Mouse (Mus musculus) left cerebral cortex, adult 18-20 months (tissue): ENCODE measurements around the gene Olfr1493-ps1. TPM values are rescaled to one million over a fixed set of nuclear protein-coding genes. Genes with fewer than 3 reads are reported as not detected.

ENCODE experiments used
- DNase-seq, 2 experiments: peaks; one replicate each; pipeline ENCODE4 v3.0.0; 2021 to 2022; ENCODE audit warnings: low spot score in 2 of 2, mixed read lengths in 1 of 2
- long read RNA-seq, 2 experiments: library from polyadenylated mRNA; stranded (forward); transcript quantifications; one replicate each; pipeline ENCODE4 v2.0.0; 2021
- total RNA-seq, 2 experiments: library from RNA; stranded (reverse); gene quantifications; 2 replicates each; pipeline ENCODE4 v1.2.3; 2021

The Olfr1493-ps1 gene
- total RNA-seq: not detected
- long read RNA-seq, experiment 1: 0 reads
- long read RNA-seq, experiment 2: 0 reads

DNA sequence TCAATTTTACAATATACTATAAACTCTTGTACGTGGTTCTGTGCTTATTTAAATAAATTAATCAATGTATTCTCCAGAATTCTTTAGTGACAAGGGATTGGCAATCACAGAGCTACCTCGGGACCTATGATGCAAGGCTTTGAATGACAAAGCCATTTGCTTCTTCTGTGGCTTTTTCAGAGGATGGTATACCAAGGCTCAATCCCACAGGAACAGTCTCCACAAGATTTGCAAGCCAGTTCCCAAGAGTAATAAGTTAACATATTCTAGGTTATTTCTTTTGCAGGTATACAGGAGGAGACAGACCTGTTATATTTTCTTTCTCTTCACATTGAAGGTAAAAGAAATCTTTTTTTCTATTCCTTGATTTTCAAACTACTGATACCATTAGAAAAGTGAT is at the start of gene Olfr1493-ps1:
Olfr1493-ps1 (plus strand) TSS at position 301 of the 400 bp plus-strand sequence.
- DNase-seq: no peak

DNA sequence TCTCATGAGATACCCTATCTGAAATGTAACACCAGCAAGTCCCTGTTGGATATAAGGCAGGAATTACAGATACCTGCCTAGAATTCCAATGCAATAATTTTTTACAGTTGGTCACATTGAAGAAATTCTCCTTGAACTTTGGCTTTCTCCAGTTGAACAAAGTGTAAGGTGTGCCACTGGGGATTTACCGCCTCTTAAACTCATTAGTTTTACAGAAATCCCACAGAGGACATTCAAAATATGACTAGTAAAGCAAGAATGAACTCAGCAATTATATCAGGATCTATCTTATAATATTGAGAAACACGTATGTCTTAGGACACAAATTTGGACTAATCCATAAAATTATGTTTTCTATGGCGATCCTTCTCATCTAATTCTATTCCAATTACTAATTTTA is 26.1 kb upstream of the Olfr1493-ps1 start, which contains the start of gene Olfr1491:
Olfr1491 (plus strand) TSS at position 301 of the 400 bp plus-strand sequence.
- DNase-seq: no peak

DNA sequence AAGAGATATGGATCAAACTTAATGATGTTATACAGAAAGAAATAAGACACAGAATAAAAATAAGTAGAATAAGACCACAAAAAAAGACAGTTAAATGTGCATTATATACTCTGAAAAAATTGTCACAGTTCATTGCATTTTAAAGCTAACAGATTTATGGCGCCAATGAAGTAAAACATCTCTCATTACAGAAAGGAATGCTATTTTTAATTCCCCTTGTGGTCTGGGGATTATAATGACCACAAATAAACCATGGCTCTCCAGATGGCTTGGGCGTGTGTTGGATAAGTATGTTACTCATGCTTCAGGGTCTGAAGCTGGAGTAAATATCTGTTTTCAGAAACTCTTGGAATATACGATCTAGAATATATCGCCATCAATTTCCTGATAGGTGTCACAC is 16.4 kb downstream of the Olfr1493-ps1 start, which contains the start of gene Olfr1494:
Olfr1494 (plus strand) TSS at position 301 of the 400 bp plus-strand sequence.
- no peak for DNase-seq

DNA sequence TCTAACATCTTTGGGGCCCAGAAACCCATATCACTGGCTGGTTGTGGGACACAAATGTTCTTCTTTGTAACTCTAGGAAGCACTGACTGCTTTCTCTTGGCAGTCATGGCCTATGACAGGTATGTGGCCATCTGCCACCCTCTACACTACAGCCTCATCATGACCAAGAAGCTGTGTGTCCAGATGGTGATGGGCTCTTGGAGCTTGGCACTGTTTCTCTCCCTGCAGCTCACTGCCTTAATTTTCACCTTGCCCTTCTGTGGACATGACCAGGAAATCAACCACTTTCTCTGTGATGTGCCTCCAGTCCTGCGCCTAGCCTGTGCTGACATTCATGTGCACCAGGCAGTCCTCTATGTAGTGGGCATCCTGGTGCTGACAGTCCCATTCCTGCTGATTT is 26.3 kb downstream of the Olfr1493-ps1 start:
- DNase-seq: no peak

DNA sequence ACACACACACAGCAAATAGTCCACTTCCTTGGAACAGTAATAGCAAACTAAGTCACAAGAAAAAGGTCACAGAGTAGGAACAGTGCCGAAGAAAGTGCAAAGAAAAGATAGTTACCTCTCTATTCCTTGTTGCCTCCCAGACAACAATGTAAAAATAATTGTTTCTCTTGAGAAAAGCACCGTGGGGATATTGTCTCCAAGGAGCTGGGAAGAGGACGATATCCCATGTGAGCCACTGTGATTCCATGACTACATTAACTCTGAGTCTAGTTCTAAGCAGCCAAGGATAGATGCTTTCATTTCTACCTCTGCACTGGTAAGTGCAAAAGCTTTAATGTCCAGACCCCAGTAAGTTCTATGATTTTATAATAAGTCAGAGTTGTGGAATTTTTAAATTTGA is 41.2 kb downstream of the Olfr1493-ps1 start, which contains the start of gene Olfr1495:
Olfr1495 (plus strand) TSS at position 301 of the 400 bp plus-strand sequence.
- DNase-seq: no peak

DNA sequence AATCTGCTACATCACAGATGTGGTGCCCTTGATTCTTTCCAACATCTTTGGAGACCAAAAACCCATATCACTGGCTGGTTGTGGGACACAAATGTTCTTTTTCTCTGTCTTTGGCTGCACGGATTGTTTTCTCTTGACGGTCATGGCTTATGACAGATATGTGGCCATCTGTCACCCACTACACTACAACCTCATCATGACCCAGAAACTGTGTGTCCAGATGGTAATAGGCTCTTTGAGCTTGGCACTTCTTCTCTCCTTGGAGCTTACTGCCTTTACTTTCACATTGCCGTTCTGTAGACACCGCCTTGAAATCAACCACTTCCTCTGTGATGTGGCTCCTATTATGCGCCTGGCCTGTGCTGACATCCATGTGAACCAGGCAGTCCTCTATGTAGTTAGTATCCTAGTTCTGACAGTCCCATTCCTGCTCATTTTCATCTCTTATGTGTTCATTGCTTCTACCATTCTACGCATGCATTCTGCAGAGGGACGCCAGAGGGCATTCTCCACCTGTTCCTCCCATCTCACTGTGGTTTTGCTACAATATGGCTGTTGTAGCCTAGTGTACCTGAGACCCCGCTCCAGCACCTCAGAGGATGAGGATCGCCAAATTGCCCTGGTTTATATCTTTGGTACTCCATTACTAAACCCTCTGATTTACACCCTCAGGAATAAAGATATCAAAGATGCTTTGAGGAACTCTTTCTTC is 45.6 kb downstream of the Olfr1493-ps1 start:
- DNase-seq: no peak

DNA sequence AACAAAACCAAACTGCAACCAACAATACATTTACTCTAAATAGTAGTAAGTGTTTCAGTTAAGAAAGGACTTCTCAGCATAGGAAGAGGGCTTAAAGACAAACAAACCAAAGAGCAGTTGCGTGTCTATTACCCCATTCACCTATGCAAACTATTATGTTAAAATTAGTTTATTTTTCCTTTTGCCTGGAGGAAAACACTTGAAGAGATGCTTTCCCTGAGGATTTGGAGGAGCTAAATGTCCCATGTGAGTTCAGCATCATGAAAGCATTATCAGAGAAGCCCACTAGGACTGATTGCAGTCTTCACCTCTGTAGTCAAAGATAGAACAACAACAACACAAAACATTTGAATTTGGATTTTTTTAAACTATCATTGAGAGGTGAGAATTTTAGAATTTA is 54.5 kb downstream of the Olfr1493-ps1 start, which contains the start of gene Olfr1496:
Olfr1496 (plus strand) TSS at position 301 of the 400 bp plus-strand sequence.
- no peak for DNase-seq

Other genes with a start within 250 kb of the Olfr1493-ps1 start
- not detected for gene Olfr1475, start 243.1 kb upstream of the Olfr1493-ps1 start, total RNA-seq
- gene Olfr1477, start 222.7 kb upstream of the Olfr1493-ps1 start, total RNA-seq: not detected
- gene Olfr1480, start 195.4 kb upstream of the Olfr1493-ps1 start, total RNA-seq: not detected
- not detected for gene Olfr1484, start 139.8 kb upstream of the Olfr1493-ps1 start, total RNA-seq
- gene Olfr1487, start 105.9 kb upstream of the Olfr1493-ps1 start, total RNA-seq: not detected
- gene Olfr1489, start 91.7 kb upstream of the Olfr1493-ps1 start, total RNA-seq: not detected
- not detected for gene Olfr1490, start 72.2 kb upstream of the Olfr1493-ps1 start, total RNA-seq
- gene Olfr1491, start 26.0 kb upstream of the Olfr1493-ps1 start, total RNA-seq: not detected
- not detected for gene Olfr1494, start 16.4 kb downstream of the Olfr1493-ps1 start, total RNA-seq
- not detected for gene Olfr1495, start 41.3 kb downstream of the Olfr1493-ps1 start, total RNA-seq
- not detected for gene Olfr1496, start 54.6 kb downstream of the Olfr1493-ps1 start, total RNA-seq
- not detected for gene Olfr1497, start 74.9 kb downstream of the Olfr1493-ps1 start, total RNA-seq
- not detected for gene Olfr1499, start 96.2 kb downstream of the Olfr1493-ps1 start, total RNA-seq
- not detected for gene Olfr1500, start 107.2 kb downstream of the Olfr1493-ps1 start, total RNA-seq
- not detected for gene Olfr1501, start 127.4 kb downstream of the Olfr1493-ps1 start, total RNA-seq
- gene Olfr1502, start 138.5 kb downstream of the Olfr1493-ps1 start, total RNA-seq: not detected
- gene Olfr1504, start 174.7 kb downstream of the Olfr1493-ps1 start, total RNA-seq: not detected
- gene Olfr1505, start 190.3 kb downstream of the Olfr1493-ps1 start, total RNA-seq: not detected